Mouse (Mus musculus) forebrain, embryonic 13.5 days (tissue): ENCODE data around the gene Olfr465-ps1. TPM values are rescaled to one million over a fixed set of nuclear protein-coding genes. Genes with fewer than 3 reads are reported as not detected.

Experiments
- ATAC-seq: fragments of 200-750 bp; cut with Nextera tagmentation; 2 replicates; pipeline ENCODE4 v1.8.0; 2017
- H3K27ac ChIP-seq: fragments of 300-500 bp; sonication (generic); 2 replicates; pipeline ENCODE4 v1.5.1; 2015; ENCODE audit warnings: inconsistent platforms, mild to moderate bottlenecking, moderate library complexity
- H3K27me3 ChIP-seq: fragments of 300-500 bp; sonication (generic); 2 replicates; pipeline ENCODE4 v1.6.1; 2015; ENCODE audit warnings: mild to moderate bottlenecking, inconsistent platforms
- H3K36me3 ChIP-seq: fragments of 300-500 bp; sonication (generic); 2 replicates; pipeline ENCODE4 v1.6.1; 2015; ENCODE audit warnings: mild to moderate bottlenecking, inconsistent platforms; ENCODE audit not compliant: poor library complexity, severe bottlenecking
- H3K4me1 ChIP-seq: fragments of 300-500 bp; sonication (generic); 2 replicates; pipeline ENCODE4 v1.6.1; 2015; ENCODE audit warnings: inconsistent platforms
- H3K4me2 ChIP-seq: fragments of 300-500 bp; sonication (generic); 2 replicates; pipeline ENCODE4 v1.6.1; 2015; ENCODE audit warnings: inconsistent platforms, mild to moderate bottlenecking, moderate library complexity
- H3K4me3 ChIP-seq: fragments of 300-500 bp; sonication (generic); 2 replicates; pipeline ENCODE4 v1.5.1; 2015; ENCODE audit warnings: mild to moderate bottlenecking, inconsistent platforms
- H3K9ac ChIP-seq: fragments of 300-500 bp; sonication (generic); 2 replicates; pipeline ENCODE4 v1.6.1; 2015; ENCODE audit warnings: mild to moderate bottlenecking, inconsistent platforms
- H3K9me3 ChIP-seq: fragments of 300-500 bp; sonication (generic); replicated peaks from 2 replicates; pipeline ENCODE4 v1.6.1; 2016; ENCODE audit warnings: inconsistent platforms
- WGBS: fragments of 180-500 bp; shearing (Covaris S2); methylation state at CpG from one replicate; pipeline ENCODE4 v1.1.7; 2015; 5-methylcytosine and 5-hydroxymethylcytosine counted together
- polyA plus RNA-seq: library from polyadenylated mRNA; unstranded; fragments of >200 nt; fragmentation: Nextera tagmentation; extraction: Ambion mirVana; gene quantifications from 2 replicates; pipeline ENCODE4 v1.2.1, GENCODE M21; 2015

Gene Olfr465-ps1
- not detected in 2 replicates for polyA plus RNA-seq

DNA sequence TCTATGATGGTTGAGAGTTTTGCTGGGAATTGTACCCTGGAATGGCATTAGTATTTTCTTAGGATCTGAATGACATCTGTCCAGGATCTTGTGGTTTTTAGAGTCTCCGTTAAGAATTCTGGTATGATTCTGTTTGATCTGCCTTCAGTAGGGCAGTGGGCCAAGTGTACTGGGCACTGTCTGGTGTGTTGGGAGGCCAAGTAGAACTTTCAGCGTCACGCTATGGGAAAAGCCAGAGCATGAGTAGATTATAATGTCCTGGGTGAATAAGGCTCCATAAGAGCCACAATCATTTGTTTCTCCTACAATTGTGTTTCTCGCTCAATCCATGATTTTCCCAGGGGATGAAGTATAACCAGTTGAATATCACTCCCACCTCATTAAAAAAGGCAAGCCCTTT, at the start of gene Olfr465-ps1:
TSS of gene Olfr465-ps1 (plus strand) at position 301 of the 400 bp plus-strand sequence.
- no peak for ATAC-seq
- H3K27ac ChIP-seq: no peak within 1 kb of the TSS
- H3K9me3 ChIP-seq: no peaks in the 10 kb centered on the region; the same call in 1 of the 2 replicates
- H3K9ac ChIP-seq: no peak within 1 kb of the TSS
- no peaks in the 10 kb centered on the region for H3K27me3 ChIP-seq
- no peak within 1 kb of the TSS for H3K4me2 ChIP-seq
- no peak within 1 kb of the TSS for H3K4me3 ChIP-seq
- no peaks in the 10 kb centered on the region for H3K36me3 ChIP-seq
- H3K4me1 ChIP-seq: no peaks in the 10 kb centered on the region
- 81% methylated on average over 4 of the region's 4 CpGs for WGBS

DNA sequence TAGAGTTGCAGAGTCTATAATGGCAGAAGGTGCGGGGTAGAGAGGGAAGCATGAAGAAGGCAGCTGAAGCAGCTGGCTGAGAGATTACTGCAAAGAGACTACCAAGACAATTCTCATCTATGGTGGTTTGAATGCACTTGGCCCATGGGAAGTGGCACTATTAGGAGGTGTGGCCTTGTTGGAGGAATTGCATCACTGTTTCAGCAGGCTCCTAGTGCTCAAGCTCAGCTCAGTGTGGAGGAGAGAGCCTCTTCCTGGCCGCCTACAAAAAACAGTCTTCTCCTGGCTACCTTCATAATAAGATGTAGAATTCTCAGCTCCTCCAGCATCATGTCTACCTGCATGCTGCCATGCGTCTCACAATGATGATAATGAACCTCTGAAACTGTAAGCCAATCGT, 42.0 kb upstream of the Olfr465-ps1 start:
- ATAC-seq: no peak

DNA sequence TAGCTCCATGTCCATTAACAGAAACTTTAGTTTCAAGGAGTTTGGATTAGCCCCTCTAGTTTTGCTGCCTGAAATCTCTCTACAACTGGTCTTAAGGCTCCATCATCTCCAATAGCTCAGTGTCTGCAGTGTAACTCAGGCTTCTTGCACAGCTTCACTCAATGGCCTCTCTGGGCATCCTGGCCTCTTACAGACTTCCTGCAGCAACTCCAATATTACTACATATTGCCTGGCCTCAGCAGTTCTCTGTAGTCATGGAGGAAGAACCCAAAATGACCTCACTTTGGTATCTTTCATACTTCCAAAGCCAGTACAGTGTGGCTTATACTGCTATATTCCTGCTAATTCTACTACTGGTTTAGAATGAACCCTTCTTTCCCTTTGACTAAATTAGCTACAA, 40.9 kb upstream of the Olfr465-ps1 start:
- Histone ChIP-seq H3K4me2 (no peak overlapping the region), H3K4me3 (no peak overlapping the region), H3K4me1 (no peaks in the 10 kb centered on the region), H3K36me3 (peaks cover 33% of the 10 kb centered on the region), H3K9me3 (peaks cover 27% of the 10 kb centered on the region), H3K27me3 (no peaks in the 10 kb centered on the region), H3K9ac (no peak overlapping the region), H3K27ac (no peak overlapping the region)
- ATAC-seq: no peak

More for the DNA sequence above, 42.0 kb upstream of the Olfr465-ps1 start:
- Histone ChIP-seq H3K27me3 (no peaks in the 10 kb centered on the region), H3K9me3 (peaks cover 18% of the 10 kb centered on the region), H3K4me3 (no peak overlapping the region), H3K27ac (no peak overlapping the region), H3K4me1 (no peaks in the 10 kb centered on the region), H3K4me2 (no peak overlapping the region), H3K9ac (no peak overlapping the region), H3K36me3 (peaks cover 34% of the 10 kb centered on the region)
- WGBS: 99% methylated on average over 4 of the region's 4 CpGs

DNA sequence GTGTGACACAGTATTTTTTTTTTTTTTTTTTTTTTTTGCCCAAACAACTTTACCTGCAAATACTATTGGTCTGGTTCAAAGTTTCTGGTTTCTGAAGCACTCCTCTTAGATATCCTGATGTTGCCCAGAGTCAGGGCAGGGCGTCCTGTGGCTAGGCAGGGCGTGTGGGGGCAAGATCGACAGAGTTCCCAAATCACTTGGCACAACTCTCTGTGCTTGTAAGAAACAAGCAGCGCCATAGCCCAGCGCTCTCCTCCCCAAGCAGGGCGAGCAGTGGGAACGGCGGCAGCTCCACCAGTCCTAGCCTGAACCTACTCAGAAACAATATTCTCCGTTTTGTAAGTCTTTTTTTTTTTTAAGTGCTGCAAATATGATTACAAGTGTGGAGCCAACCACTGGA, 37.2 kb upstream of the Olfr465-ps1 start:
- no peak overlapping the region for H3K9ac ChIP-seq
- H3K9me3 ChIP-seq: peaks cover 43% of the 10 kb centered on the region
- no peaks in the 10 kb centered on the region for H3K27me3 ChIP-seq
- H3K4me3 ChIP-seq: no peak overlapping the region
- H3K36me3 ChIP-seq: peaks cover 25% of the 10 kb centered on the region
- no peaks in the 10 kb centered on the region for H3K4me1 ChIP-seq
- no peak for ATAC-seq
- no peak overlapping the region for H3K27ac ChIP-seq
- WGBS: 97% methylated on average over 9 of the region's 9 CpGs
- no peak overlapping the region for H3K4me2 ChIP-seq

DNA sequence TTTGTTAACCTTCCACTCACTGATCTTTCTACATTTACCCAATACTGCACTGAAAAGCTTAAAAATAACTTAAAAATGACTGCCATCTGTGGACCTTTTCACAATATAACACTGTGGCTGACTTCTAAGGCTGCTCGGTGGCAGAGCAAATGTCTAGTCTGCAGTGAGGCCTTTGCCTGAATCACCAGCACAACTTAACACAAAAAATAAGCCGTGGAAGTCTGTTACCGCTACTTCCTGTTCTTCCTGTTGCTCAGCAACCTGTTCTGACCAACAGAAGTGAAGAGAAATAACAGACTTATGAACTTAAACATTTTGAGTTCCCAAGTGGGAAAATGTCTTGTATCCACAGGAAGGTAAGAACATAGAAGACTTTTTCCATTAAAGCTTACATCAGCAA, 36.7 kb upstream of the Olfr465-ps1 start:
- Histone ChIP-seq H3K36me3 (peaks cover 24% of the 10 kb centered on the region), H3K4me1 (no peaks in the 10 kb centered on the region), H3K27ac (no peak overlapping the region), H3K4me2 (no peak overlapping the region), H3K4me3 (no peak overlapping the region), H3K9me3 (peaks cover 47% of the 10 kb centered on the region), H3K27me3 (no peaks in the 10 kb centered on the region), H3K9ac (no peak overlapping the region)
- no peak for ATAC-seq
- WGBS: 99% methylated on average over 3 of the region's 3 CpGs

DNA sequence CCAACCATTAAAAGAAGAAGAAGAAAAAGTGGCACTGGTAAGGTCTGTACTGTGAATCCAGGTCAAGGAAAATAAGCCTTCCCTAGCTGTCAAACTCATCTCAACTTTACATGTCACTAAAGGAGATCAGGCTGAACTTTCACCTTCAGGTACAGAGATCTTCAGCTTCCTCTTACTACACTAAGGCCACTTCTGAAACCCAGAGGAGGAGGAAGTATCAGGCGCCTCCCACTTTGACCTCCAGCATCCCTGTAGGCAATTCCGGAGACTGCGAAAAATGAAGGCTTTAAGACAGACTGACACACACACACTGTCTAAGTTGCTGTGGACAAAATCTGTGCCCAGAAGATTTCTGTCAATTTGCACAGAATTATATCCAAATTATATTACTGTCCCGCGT, 25.9 kb upstream of the Olfr465-ps1 start:
- Histone ChIP-seq H3K9ac (peak overlapping the region; percentile 90), H3K27ac (0 out of 2 replicates have a peak overlapping the region, but pooled peaks have one; percentile 74), H3K4me2 (peak overlapping the region; percentile 67), H3K4me1 (peaks cover 9% of the 10 kb centered on the region), H3K27me3 (no peaks in the 10 kb centered on the region), H3K4me3 (peak overlapping the region; percentile 75), H3K36me3 (peaks cover 5% of the 10 kb centered on the region; the same call in 1 of the 2 replicates), H3K9me3 (peaks cover 4% of the 10 kb centered on the region)
- ATAC-seq: no peak
- under 1% methylated on average over 5 of the region's 5 CpGs for WGBS

DNA sequence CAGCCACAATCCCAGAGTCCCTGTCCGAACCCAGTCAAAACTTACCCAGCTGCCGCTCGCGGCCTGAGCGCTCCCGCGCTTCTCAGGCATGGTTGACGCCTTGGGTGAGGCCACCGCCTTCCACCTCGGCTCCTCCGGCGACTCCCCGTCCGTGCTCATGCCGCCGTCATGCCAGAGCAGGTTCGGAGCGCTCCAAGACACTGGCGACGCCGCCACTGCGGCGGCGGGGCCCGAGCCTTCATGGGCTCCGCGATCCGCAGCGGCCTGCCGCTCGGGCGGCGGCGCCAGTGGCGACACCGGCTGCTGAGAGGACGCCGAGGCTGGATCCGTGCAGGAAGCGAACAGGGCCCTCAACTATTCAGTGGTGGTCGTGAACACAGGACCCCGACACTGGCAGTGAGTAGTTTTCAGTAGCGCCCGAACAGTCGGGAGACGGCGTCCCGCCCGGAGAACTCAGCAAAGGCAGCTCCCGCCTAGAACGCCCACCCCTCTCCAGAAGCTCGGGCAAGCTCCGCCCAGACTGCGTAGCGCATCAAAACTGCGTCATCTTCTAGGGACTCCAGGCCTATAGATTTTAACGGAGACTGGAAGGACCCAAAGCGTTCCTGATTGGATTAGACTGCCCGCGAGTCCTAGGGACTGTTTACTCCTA, 25.3 kb upstream of the Olfr465-ps1 start, which contains the start of gene Mfsd14b:
TSS of gene Mfsd14b (minus strand) at position 517 of the 652 bp plus-strand sequence.
- ATAC-seq: peak; percentile 99
- H3K27me3 ChIP-seq: no peaks in the 10 kb centered on the region
- whole genome bisulfite sequencing: 0% methylated on average over 60 of the region's 60 CpGs
- peak within 1 kb of the TSS; percentile 90 for H3K9ac ChIP-seq
- peaks cover 3% of the 10 kb centered on the region; the same call in 1 of the 2 replicates for H3K36me3 ChIP-seq
- H3K4me1 ChIP-seq: peaks cover 9% of the 10 kb centered on the region
- peak within 1 kb of the TSS; percentile 67 for H3K4me2 ChIP-seq
- H3K9me3 ChIP-seq: peaks cover 3% of the 10 kb centered on the region; the same call in 1 of the 2 replicates
- peak within 1 kb of the TSS; percentile 74 for H3K27ac ChIP-seq
- H3K4me3 ChIP-seq: peak within 1 kb of the TSS; percentile 75

DNA sequence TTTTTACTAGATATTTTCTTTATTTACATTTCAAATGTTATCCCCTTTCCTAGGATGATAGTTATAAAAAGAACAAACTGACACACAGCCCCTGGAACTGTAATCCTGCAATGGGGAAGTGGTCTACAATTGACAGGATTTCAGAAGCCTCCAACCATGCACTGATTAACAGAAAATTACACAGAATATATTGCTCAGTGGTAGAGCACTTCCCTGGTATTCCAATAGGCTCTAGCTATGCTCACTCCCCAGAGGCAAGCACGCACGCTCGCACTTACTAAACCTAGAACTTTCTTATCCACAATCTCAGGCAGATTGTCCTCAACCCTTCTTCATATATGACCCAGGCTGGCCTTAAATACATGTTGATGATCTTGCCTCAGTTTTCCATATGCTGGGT, 24.6 kb upstream of the Olfr465-ps1 start:
- Histone ChIP-seq H3K9me3 (no peaks in the 10 kb centered on the region; the same call in 1 of the 2 replicates), H3K9ac (peak overlapping the region; percentile 90), H3K27ac (peak overlapping the region; percentile 74), H3K4me1 (peaks cover 9% of the 10 kb centered on the region), H3K4me2 (peak overlapping the region; percentile 67), H3K4me3 (peak overlapping the region; percentile 75), H3K27me3 (no peaks in the 10 kb centered on the region), H3K36me3 (no peaks in the 10 kb centered on the region)
- 63% methylated on average over 3 of the region's 3 CpGs for WGBS
- ATAC-seq: peak; percentile 57

DNA sequence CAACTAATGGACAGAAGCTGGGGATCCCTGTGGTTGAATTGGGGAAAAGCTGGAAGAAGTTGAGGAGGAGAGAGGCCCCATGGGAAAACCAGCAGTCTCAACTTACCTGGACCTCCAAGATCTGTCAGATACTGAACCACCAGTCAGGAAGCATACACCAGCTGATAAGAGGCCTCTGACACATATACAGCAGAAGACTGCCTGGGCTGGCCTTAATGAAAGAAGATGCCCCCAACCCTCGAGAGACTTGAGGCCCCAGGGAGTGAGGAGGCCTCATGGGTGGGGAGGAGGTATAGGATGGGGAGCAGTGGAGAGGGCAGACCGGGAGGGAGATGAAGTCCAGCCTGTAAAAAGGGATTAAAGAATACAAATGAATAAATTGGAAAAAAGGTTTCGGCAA, 16.9 kb upstream of the Olfr465-ps1 start:
- Histone ChIP-seq H3K4me1 (no peaks in the 10 kb centered on the region), H3K4me2 (no peak overlapping the region), H3K27me3 (no peaks in the 10 kb centered on the region), H3K36me3 (no peaks in the 10 kb centered on the region), H3K9ac (no peak overlapping the region), H3K27ac (no peak overlapping the region), H3K9me3 (no peaks in the 10 kb centered on the region), H3K4me3 (no peak overlapping the region)
- WGBS: 70% methylated on average over 3 of the region's 3 CpGs
- ATAC-seq: no peak

DNA sequence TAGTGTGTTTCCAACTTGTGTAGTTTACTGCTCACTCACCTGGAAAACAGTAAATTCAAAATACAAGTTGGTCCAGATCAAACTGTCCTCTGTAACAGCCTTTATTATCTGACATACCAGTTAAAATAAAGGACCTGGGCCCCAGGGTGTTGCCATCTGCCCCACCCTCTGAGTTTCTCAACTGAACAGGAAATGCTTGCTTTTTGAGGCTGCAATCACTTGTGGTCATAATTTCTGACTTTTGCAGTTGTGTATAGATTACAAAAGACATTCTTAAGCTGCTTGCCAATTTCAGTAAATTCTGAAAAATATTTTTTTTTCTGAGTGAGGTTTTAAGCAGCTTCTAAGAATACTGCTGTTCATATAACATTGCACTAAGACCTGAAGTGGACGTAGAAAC, 15.8 kb upstream of the Olfr465-ps1 start:
- Histone ChIP-seq H3K9ac (no peak overlapping the region), H3K4me2 (no peak overlapping the region), H3K4me3 (no peak overlapping the region), H3K4me1 (no peaks in the 10 kb centered on the region), H3K27me3 (no peaks in the 10 kb centered on the region), H3K36me3 (no peaks in the 10 kb centered on the region), H3K27ac (no peak overlapping the region), H3K9me3 (no peaks in the 10 kb centered on the region)
- WGBS: 79% methylated on average over 1 of the region's 1 CpGs
- ATAC-seq: no peak

DNA sequence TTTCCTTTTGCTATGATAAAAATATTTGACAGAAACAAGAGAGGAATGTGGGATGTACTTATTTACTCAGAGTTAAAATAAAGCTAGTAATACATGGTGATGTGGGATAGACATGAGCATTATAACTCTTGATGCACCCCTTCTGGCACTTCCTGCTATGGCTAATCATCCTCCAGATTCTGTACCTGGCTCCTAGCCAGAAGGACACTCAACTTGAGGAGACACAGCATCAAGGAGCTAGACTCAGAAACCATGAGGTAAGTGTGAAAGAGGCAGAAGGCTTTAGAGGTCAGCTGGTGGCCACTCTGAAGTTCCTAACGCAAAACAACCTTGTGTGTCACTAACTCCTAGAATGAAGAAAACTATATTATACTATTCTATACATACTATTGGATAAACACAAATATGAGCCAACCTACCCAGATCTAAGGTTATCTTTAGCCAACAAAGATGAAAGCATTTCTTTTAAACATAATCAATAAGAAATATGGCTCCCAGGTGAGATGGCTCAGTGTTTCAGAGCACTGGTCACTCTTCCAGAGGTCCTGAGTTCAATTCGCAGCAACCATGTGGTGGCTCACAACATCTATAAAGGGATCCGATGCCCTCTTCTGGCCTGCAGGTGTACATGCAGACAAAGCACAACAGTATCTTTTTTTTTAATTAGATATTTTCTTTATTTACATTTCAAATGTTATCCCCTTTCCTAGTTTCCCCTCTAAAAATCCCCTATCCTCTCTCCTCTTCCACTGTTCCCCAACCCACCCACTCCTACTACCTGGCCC, 10.6 kb upstream of the Olfr465-ps1 start:
- no peak for ATAC-seq

DNA sequence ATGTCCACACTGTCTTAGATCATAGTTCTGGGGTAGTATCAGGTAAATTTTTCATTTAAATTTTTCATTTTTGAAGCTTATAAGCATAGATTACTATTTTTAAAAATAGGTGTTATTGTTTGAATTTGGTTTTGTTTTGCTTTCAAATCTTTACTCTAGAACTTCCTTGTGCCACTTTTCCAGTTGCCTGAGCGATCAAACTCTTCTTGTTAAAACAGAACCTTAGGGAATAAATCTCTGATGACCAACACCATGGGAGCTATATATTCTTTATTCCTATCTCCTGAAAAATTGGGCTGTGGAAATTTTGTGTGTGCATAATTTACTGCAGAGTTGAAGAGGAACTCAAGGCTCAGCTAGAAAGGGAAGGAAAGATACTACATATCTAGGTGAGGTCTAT, 12.1 kb downstream of the Olfr465-ps1 start, which contains the start of gene Olfr466:
TSS of gene Olfr466 (plus strand) at position 301 of the 400 bp plus-strand sequence.
- Histone ChIP-seq H3K4me2 (no peak within 1 kb of the TSS), H3K36me3 (no peaks in the 10 kb centered on the region), H3K27me3 (no peaks in the 10 kb centered on the region), H3K9ac (no peak within 1 kb of the TSS), H3K4me3 (no peak within 1 kb of the TSS), H3K4me1 (no peaks in the 10 kb centered on the region), H3K9me3 (peaks cover 4% of the 10 kb centered on the region), H3K27ac (no peak within 1 kb of the TSS)
- WGBS: 71% methylated on average over 1 of the region's 1 CpGs
- ATAC-seq: no peak

More for the DNA sequence above, 10.6 kb upstream of the Olfr465-ps1 start:
- H3K4me3 ChIP-seq: no peak overlapping the region
- H3K9me3 ChIP-seq: 0 out of 2 replicates have a peak, but pooled peaks cover 4% of the 10 kb centered on the region
- H3K36me3 ChIP-seq: no peaks in the 10 kb centered on the region
- no peaks in the 10 kb centered on the region for H3K4me1 ChIP-seq
- 75% methylated on average over 3 of the region's 3 CpGs for WGBS
- H3K27ac ChIP-seq: no peak overlapping the region
- no peak overlapping the region for H3K4me2 ChIP-seq
- H3K27me3 ChIP-seq: no peaks in the 10 kb centered on the region
- H3K9ac ChIP-seq: no peak overlapping the region
